Mouse (Mus musculus) forebrain, embryonic 12.5 days (tissue): ENCODE measurements at regions not wholly inside any gene's neighbourhood (a gene's known extent, or its start where the extent isn't known, plus 50 kb on each side); places are given as distances from the start of the nearest gene placed in this dataset.

Experiments
- ATAC-seq: fragments of 200-750 bp; cut with Nextera tagmentation; 2 replicates; pipeline ENCODE4 v1.8.0; 2017; ENCODE audit warnings: moderate TSS enrichment; ENCODE audit not compliant: low FRiP score
- H3K27ac ChIP-seq: fragments of 300-500 bp; sonication (generic); 2 replicates; pipeline ENCODE4 v1.5.1; 2016; ENCODE audit warnings: mild to moderate bottlenecking
- H3K27me3 ChIP-seq: fragments of 300-500 bp; sonication (generic); 2 replicates; pipeline ENCODE4 v1.6.1; 2016; ENCODE audit warnings: mild to moderate bottlenecking
- H3K36me3 ChIP-seq: fragments of 300-500 bp; sonication (generic); replicated peaks from 2 replicates; pipeline ENCODE4 v1.6.1; 2016; ENCODE audit warnings: mild to moderate bottlenecking
- H3K4me1 ChIP-seq: fragments of 300-500 bp; sonication (generic); 2 replicates; pipeline ENCODE4 v1.6.1; 2016
- H3K4me2 ChIP-seq: fragments of 300-500 bp; sonication (generic); 2 replicates; pipeline ENCODE4 v1.6.1; 2016; ENCODE audit warnings: mild to moderate bottlenecking, moderate library complexity
- H3K4me3 ChIP-seq: fragments of 300-500 bp; sonication (generic); replicated peaks from 2 replicates; pipeline ENCODE4 v1.5.1; 2016; ENCODE audit warnings: mild to moderate bottlenecking
- H3K9ac ChIP-seq: fragments of 300-500 bp; sonication (generic); 2 replicates; pipeline ENCODE4 v1.6.1; 2016; ENCODE audit warnings: mild to moderate bottlenecking
- H3K9me3 ChIP-seq: fragments of 300-500 bp; sonication (generic); 2 replicates; pipeline ENCODE4 v1.6.1; 2016
- WGBS: fragments of 180-500 bp; shearing (Covaris S2); methylation state at CpG from one replicate; pipeline ENCODE4 v1.1.7; 2016; 5-methylcytosine and 5-hydroxymethylcytosine counted together

GRCm38 (mm10) chr14:55301996-55302395 lies 80.2 kb downstream of the Dhrs2 start:
- Histone ChIP-seq H3K4me2 (no peak overlapping the region), H3K9me3 (no peaks in the 10 kb centered on the region), H3K27ac (no peak overlapping the region), H3K4me3 (no peak overlapping the region), H3K36me3 (no peaks in the 10 kb centered on the region), H3K4me1 (no peaks in the 10 kb centered on the region), H3K27me3 (no peaks in the 10 kb centered on the region), H3K9ac (no peak overlapping the region)
- 19% methylated on average over 2 of the region's 2 CpGs for WGBS
- ATAC-seq = no peak

GRCm38 (mm10) chr14:55313615-55314014 lies 91.8 kb downstream of the Dhrs2 start:
- H3K9ac ChIP-seq = no peak overlapping the region
- H3K27me3 ChIP-seq = no peaks in the 10 kb centered on the region
- no peaks in the 10 kb centered on the region for H3K4me1 ChIP-seq
- H3K27ac ChIP-seq = no peak overlapping the region
- no peak overlapping the region for H3K4me3 ChIP-seq
- 84% methylated on average over 6 of the region's 6 CpGs for WGBS
- H3K36me3 ChIP-seq = no peaks in the 10 kb centered on the region
- no peak overlapping the region for H3K4me2 ChIP-seq
- H3K9me3 ChIP-seq = no peaks in the 10 kb centered on the region
- no peak for ATAC-seq

- no peak for ATAC-seq
- Histone ChIP-seq H3K27me3 (no peaks in the 10 kb centered on the region), H3K27ac (no peak overlapping the region), H3K4me1 (no peaks in the 10 kb centered on the region), H3K4me3 (no peak overlapping the region), H3K9me3 (no peaks in the 10 kb centered on the region), H3K36me3 (no peaks in the 10 kb centered on the region), H3K4me2 (no peak overlapping the region), H3K9ac (no peak overlapping the region)
Measured at GRCm38 (mm10) chr14:55323897-55324296, 102.1 kb downstream of the Dhrs2 start.

GRCm38 (mm10) chr14:55324335-55324734 lies 102.5 kb downstream of the Dhrs2 start:
- WGBS = 73% methylated on average over 3 of the region's 3 CpGs
- no peaks in the 10 kb centered on the region for H3K9me3 ChIP-seq
- ATAC-seq = no peak
- no peak overlapping the region for H3K4me3 ChIP-seq
- no peak overlapping the region for H3K9ac ChIP-seq
- H3K27me3 ChIP-seq = no peaks in the 10 kb centered on the region
- H3K36me3 ChIP-seq = no peaks in the 10 kb centered on the region
- H3K27ac ChIP-seq = no peak overlapping the region
- no peaks in the 10 kb centered on the region for H3K4me1 ChIP-seq
- no peak overlapping the region for H3K4me2 ChIP-seq

- H3K27ac ChIP-seq = no peak overlapping the region
Measured at GRCm38 (mm10) chr14:55333812-55334211, 112.0 kb downstream of the Dhrs2 start.

GRCm38 (mm10) chr14:55334305-55334704 lies 112.5 kb downstream of the Dhrs2 start:
- Histone ChIP-seq H3K4me2 (no peak overlapping the region), H3K4me3 (no peak overlapping the region), H3K36me3 (no peaks in the 10 kb centered on the region), H3K9ac (no peak overlapping the region), H3K9me3 (no peaks in the 10 kb centered on the region), H3K27ac (no peak overlapping the region), H3K27me3 (no peaks in the 10 kb centered on the region), H3K4me1 (peaks cover 21% of the 10 kb centered on the region)
- no peak for ATAC-seq
- WGBS = 90% methylated on average over 7 of the region's 7 CpGs

More at GRCm38 (mm10) chr14:55333812-55334211, 112.0 kb downstream of the Dhrs2 start:
- peaks cover 16% of the 10 kb centered on the region for H3K4me1 ChIP-seq
- no peak for ATAC-seq
- no peaks in the 10 kb centered on the region for H3K36me3 ChIP-seq
- H3K27me3 ChIP-seq = no peaks in the 10 kb centered on the region
- 53% methylated on average over 3 of the region's 3 CpGs for WGBS
- H3K9ac ChIP-seq = no peak overlapping the region
- no peaks in the 10 kb centered on the region for H3K9me3 ChIP-seq
- H3K4me2 ChIP-seq = no peak overlapping the region
- no peak overlapping the region for H3K4me3 ChIP-seq

GRCm38 (mm10) chr14:55335586-55335985 lies 113.8 kb downstream of the Dhrs2 start:
- Histone ChIP-seq H3K27me3 (no peaks in the 10 kb centered on the region), H3K9me3 (no peaks in the 10 kb centered on the region), H3K4me2 (no peak overlapping the region), H3K27ac (no peak overlapping the region), H3K36me3 (no peaks in the 10 kb centered on the region), H3K4me3 (no peak overlapping the region), H3K9ac (no peak overlapping the region), H3K4me1 (peaks cover 21% of the 10 kb centered on the region)
- WGBS = 82% methylated on average over 1 of the region's 1 CpGs
- no peak for ATAC-seq

- peak overlapping the region; percentile 47 for H3K27ac ChIP-seq
- no peak overlapping the region for H3K4me2 ChIP-seq
- no peaks in the 10 kb centered on the region for H3K9me3 ChIP-seq
- no peak overlapping the region for H3K9ac ChIP-seq
- 26% methylated on average over 5 of the region's 5 CpGs for WGBS
- no peaks in the 10 kb centered on the region for H3K36me3 ChIP-seq
- peak; percentile 68; the same call in 1 of the 2 replicates for ATAC-seq
- no peaks in the 10 kb centered on the region for H3K27me3 ChIP-seq
- no peak overlapping the region for H3K4me3 ChIP-seq
- H3K4me1 ChIP-seq = peaks cover 21% of the 10 kb centered on the region
Measured at GRCm38 (mm10) chr14:55336451-55337195, 114.8 kb downstream of the Dhrs2 start.

- H3K4me1 ChIP-seq = peaks cover 21% of the 10 kb centered on the region
- no peaks in the 10 kb centered on the region for H3K9me3 ChIP-seq
- 86% methylated on average over 9 of the region's 9 CpGs for WGBS
- no peaks in the 10 kb centered on the region for H3K27me3 ChIP-seq
- H3K9ac ChIP-seq = no peak overlapping the region
- no peak overlapping the region for H3K4me3 ChIP-seq
- no peaks in the 10 kb centered on the region for H3K36me3 ChIP-seq
- no peak overlapping the region for H3K4me2 ChIP-seq
- no peak for ATAC-seq
- peak overlapping the region; percentile 9; the same call in 1 of the 2 replicates for H3K27ac ChIP-seq
Measured at GRCm38 (mm10) chr14:55338010-55338409, 116.2 kb downstream of the Dhrs2 start.

GRCm38 (mm10) chr14:55338500-55338899 lies 116.7 kb downstream of the Dhrs2 start:
- H3K4me1 ChIP-seq = peaks cover 21% of the 10 kb centered on the region
- no peaks in the 10 kb centered on the region for H3K9me3 ChIP-seq
- H3K27me3 ChIP-seq = no peaks in the 10 kb centered on the region
- no peak for ATAC-seq
- H3K4me2 ChIP-seq = no peak overlapping the region
- 51% methylated on average over 7 of the region's 7 CpGs for WGBS
- H3K4me3 ChIP-seq = no peak overlapping the region
- no peak overlapping the region for H3K27ac ChIP-seq
- no peaks in the 10 kb centered on the region for H3K36me3 ChIP-seq
- H3K9ac ChIP-seq = no peak overlapping the region

GRCm38 (mm10) chr14:55339036-55339614 lies 117.3 kb downstream of the Dhrs2 start:
- no peaks in the 10 kb centered on the region for H3K9me3 ChIP-seq
- WGBS = 50% methylated on average over 9 of the region's 9 CpGs
- 0 out of 2 replicates have a peak overlapping the region, but pooled peaks have one; percentile 53 for H3K27ac ChIP-seq
- peaks cover 21% of the 10 kb centered on the region for H3K4me1 ChIP-seq
- no peak for ATAC-seq
- no peak overlapping the region for H3K4me3 ChIP-seq
- H3K36me3 ChIP-seq = no peaks in the 10 kb centered on the region
- H3K4me2 ChIP-seq = no peak overlapping the region
- H3K27me3 ChIP-seq = no peaks in the 10 kb centered on the region
- no peak overlapping the region for H3K9ac ChIP-seq

GRCm38 (mm10) chr14:55343341-55343740 lies 121.5 kb downstream of the Dhrs2 start:
- 79% methylated on average over 1 of the region's 1 CpGs for WGBS
- Histone ChIP-seq H3K27me3 (no peaks in the 10 kb centered on the region), H3K4me3 (no peak overlapping the region), H3K9me3 (no peaks in the 10 kb centered on the region), H3K9ac (no peak overlapping the region), H3K36me3 (no peaks in the 10 kb centered on the region), H3K4me2 (no peak overlapping the region), H3K4me1 (peaks cover 6% of the 10 kb centered on the region; the same call in 1 of the 2 replicates), H3K27ac (no peak overlapping the region)
- no peak for ATAC-seq

- Histone ChIP-seq H3K27me3 (no peaks in the 10 kb centered on the region), H3K4me1 (peaks cover 4% of the 10 kb centered on the region; the same call in 1 of the 2 replicates), H3K4me3 (no peak overlapping the region), H3K27ac (no peak overlapping the region), H3K36me3 (no peaks in the 10 kb centered on the region), H3K9me3 (no peaks in the 10 kb centered on the region), H3K4me2 (no peak overlapping the region), H3K9ac (no peak overlapping the region)
- WGBS = 87% methylated on average over 5 of the region's 5 CpGs
- ATAC-seq = no peak
Measured at GRCm38 (mm10) chr14:55343914-55344313, 122.1 kb downstream of the Dhrs2 start.
